8 mouse cellular contexts compared by ENCODE assay signal in the genomic region with DNA sequence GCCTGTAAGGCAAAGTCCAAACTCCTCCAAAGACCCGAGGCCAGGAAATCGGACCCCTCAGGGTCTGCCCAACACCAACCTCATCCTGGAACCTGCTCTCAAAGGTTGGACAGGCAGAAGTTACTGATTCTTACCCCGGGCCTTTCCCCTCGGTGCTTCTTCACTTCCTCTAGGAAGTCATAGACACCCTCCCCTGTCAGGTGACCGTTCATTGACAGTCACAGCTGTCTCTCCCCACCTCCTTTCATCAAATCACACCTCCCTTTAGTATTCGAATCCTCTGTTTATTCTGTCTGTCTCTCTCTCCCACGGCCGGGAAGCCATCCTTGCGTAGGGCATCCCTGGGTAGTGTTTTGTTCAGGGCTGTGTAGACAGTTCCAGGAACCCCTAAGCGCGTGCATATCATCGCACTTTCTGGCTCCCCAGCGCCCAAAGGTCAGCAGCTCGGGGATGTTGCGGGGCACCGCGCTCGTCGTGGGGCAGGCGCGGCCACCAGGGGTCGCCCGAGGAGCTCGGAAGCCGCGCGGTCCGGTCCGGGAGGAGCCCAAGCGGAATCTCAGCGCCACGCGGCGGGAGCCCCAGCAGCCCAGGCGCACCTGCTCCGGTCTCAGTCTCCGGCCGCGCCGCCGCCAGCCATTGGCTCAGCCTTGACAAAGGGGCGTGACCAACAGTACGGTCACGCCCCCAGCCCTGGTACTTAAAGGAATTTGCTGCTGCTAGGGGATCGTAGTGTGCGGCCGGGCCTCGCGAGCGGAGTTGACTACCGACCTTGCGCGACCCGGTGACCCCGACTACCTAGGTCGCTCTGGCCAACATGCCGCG. TPM values are rescaled to one million over a fixed set of nuclear protein-coding genes. Genes with fewer than 3 reads are reported as not detected.
A peak's percentile ranks its signal among the peaks of the same experiment; 100 is the strongest.
DNase-seq lines count a peak whose midpoint lies in the region; ATAC-seq and TF ChIP-seq lines count a peak whose summit lies in the region.

TSS of gene Snai1 (plus strand) at position 720 of the 822 bp plus-strand sequence.

- H3K27me3 ChIP-seq in embryonic facial prominence, embryonic 13.5 days: peaks cover 16% of the 10 kb centered on the region
- no peaks in the 10 kb centered on the region for H3K27me3 ChIP-seq in kidney, adult 2 months (replicated peaks; ENCODE audit: control insufficient read depth, insufficient read depth, low read length)
- H3K27me3 ChIP-seq in limb, embryonic 12.5 days: peaks cover 32% of the 10 kb centered on the region
- H3K27me3 ChIP-seq in midbrain, embryonic 16.5 days (ENCODE audit: control insufficient read depth, insufficient read depth, low read depth, low read length): peaks cover 36% of the 10 kb centered on the region

- H3K36me3 ChIP-seq in embryonic facial prominence, embryonic 13.5 days: peaks cover 32% of the 10 kb centered on the region
- no peaks in the 10 kb centered on the region for H3K36me3 ChIP-seq in kidney, adult 2 months (ENCODE audit: control insufficient read depth, insufficient read depth, low read length)
- H3K36me3 ChIP-seq in limb, embryonic 12.5 days: peaks cover 27% of the 10 kb centered on the region
- H3K36me3 ChIP-seq in midbrain, embryonic 16.5 days (ENCODE audit: control insufficient read depth, insufficient read depth, low read length): no peaks in the 10 kb centered on the region

- peak; percentile 71 for TF ChIP-seq CTCF in kidney, adult 2 months (conservative IDR thresholded peaks at IDR 0.05; ENCODE audit: insufficient read depth, insufficient read length, low read depth, low read length)

- peak within 1 kb of the TSS; percentile 82 for H3K4me3 ChIP-seq in embryonic facial prominence, embryonic 13.5 days
- peak within 1 kb of the TSS; percentile 45 for H3K4me3 ChIP-seq in kidney, adult 2 months (ENCODE audit: insufficient read depth, low read depth, low read length)
- peak within 1 kb of the TSS; percentile 80 for H3K4me3 ChIP-seq in limb, embryonic 12.5 days (replicated peaks)
- H3K4me3 ChIP-seq in midbrain, embryonic 16.5 days (ENCODE audit: low read depth, low read length): peak within 1 kb of the TSS; percentile 52

- H3K4me1 ChIP-seq in embryonic facial prominence, embryonic 13.5 days: peaks cover 33% of the 10 kb centered on the region
- H3K4me1 ChIP-seq in kidney, adult 2 months (ENCODE audit: control insufficient read depth, insufficient read depth, low read length): no peaks in the 10 kb centered on the region
- peaks cover 51% of the 10 kb centered on the region for H3K4me1 ChIP-seq in limb, embryonic 12.5 days (replicated peaks)
- H3K4me1 ChIP-seq in midbrain, embryonic 16.5 days (ENCODE audit: control insufficient read depth, insufficient read depth, low read length): peaks cover 12% of the 10 kb centered on the region

- peak; percentile 93 for DNase-seq in 3134 (ENCODE audit: extremely low read depth, insufficient read length, low spot score)
- peak; percentile 97 to 98 for DNase-seq in adrenal gland, postnatal 36 days
- peak; percentile 90 to 96 for DNase-seq in heart, adult 18-20 months
- DNase-seq in kidney, adult 2 months: peak; percentile 97
- DNase-seq in spleen, postnatal 10 days (ENCODE audit: low spot score in 2 of 2): peak; percentile 82 to 88

- H3K4me2 ChIP-seq in embryonic facial prominence, embryonic 13.5 days: peak within 1 kb of the TSS; percentile 89
- peak within 1 kb of the TSS; percentile 91 for H3K4me2 ChIP-seq in limb, embryonic 12.5 days
- H3K4me2 ChIP-seq in midbrain, embryonic 16.5 days (ENCODE audit: low read length): peak within 1 kb of the TSS; percentile 98

- peak; percentile 69 for TF ChIP-seq POLR2A in kidney, adult 2 months (IDR thresholded peaks at IDR 0.05; ENCODE audit: low read depth, low read length)

- H3K9ac ChIP-seq in embryonic facial prominence, embryonic 13.5 days: peak within 1 kb of the TSS; percentile 93
- peak within 1 kb of the TSS; percentile 88 for H3K9ac ChIP-seq in limb, embryonic 12.5 days (replicated peaks)
- peak within 1 kb of the TSS; percentile 60 for H3K9ac ChIP-seq in midbrain, embryonic 16.5 days (ENCODE audit: low read depth, low read length)

- H3K9me3 ChIP-seq in embryonic facial prominence, embryonic 13.5 days: no peaks in the 10 kb centered on the region
- H3K9me3 ChIP-seq in limb, embryonic 12.5 days: no peaks in the 10 kb centered on the region
- no peaks in the 10 kb centered on the region for H3K9me3 ChIP-seq in midbrain, embryonic 16.5 days (replicated peaks; ENCODE audit: control insufficient read depth, low read length, poor library complexity, severe bottlenecking)

- WGBS in embryonic facial prominence, embryonic 13.5 days: under 1% methylated on average over 58 of the region's 58 CpGs
- under 1% methylated on average over 58 of the region's 58 CpGs for WGBS in kidney, adult 2 months
- WGBS in limb, embryonic 12.5 days: 1% methylated on average over 58 of the region's 58 CpGs
- whole genome bisulfite sequencing in midbrain, embryonic 16.5 days: 1% methylated on average over 55 of the region's 58 CpGs

- peak within 1 kb of the TSS; percentile 99 for H3K27ac ChIP-seq in embryonic facial prominence, embryonic 13.5 days
- H3K27ac ChIP-seq in kidney, adult 2 months (ENCODE audit: insufficient read depth, low read depth, low read length): 0 out of 2 replicates have a peak within 1 kb of the TSS, but pooled peaks have one; percentile 14
- peak within 1 kb of the TSS; percentile 96 for H3K27ac ChIP-seq in limb, embryonic 12.5 days
- H3K27ac ChIP-seq in midbrain, embryonic 16.5 days (ENCODE audit: low read length): no peak within 1 kb of the TSS

- peak; percentile 92 for ATAC-seq in embryonic facial prominence, embryonic 13.5 days (ENCODE audit: insufficient number of reproducible peaks, insufficient read depth, low FRiP score, low TSS enrichment, low read depth)
- peak; percentile 92 for ATAC-seq in limb, embryonic 12.5 days (ENCODE audit: insufficient number of reproducible peaks, insufficient read depth, low FRiP score, low TSS enrichment, low read depth)
- peak; percentile 95 for ATAC-seq in midbrain, embryonic 16.5 days

RNA-seq across cellular contexts. Expression of gene Snai1, which starts in this region (rescaled TPM):
- total RNA-seq in adrenal gland, postnatal 36 days (2021): 10 to 100 TPM in 1 of 2 experiments, 1 to 10 TPM in 1; 5.4 to 11.2 TPM
- polyA plus RNA-seq in embryonic facial prominence, embryonic 13.5 days (2015; fragmentation: Nextera tagmentation; extraction: Ambion mirVana): 113 and 129 TPM in 2 replicates
- total RNA-seq in heart, adult 18-20 months (2021): 1 to 10 TPM; 1.2 to 2.1 TPM
- 10.4 and 13.2 TPM in 2 replicates for polyA plus RNA-seq in kidney, adult 2 months (2012; rRNA removed)
- polyA plus RNA-seq in limb, embryonic 12.5 days (2016; fragmentation: Nextera tagmentation; extraction: Ambion mirVana): 69.0 and 82.0 TPM in 2 replicates
- 3.9 and 4.7 TPM in 2 replicates for polyA plus RNA-seq in midbrain, embryonic 16.5 days (2015; fragmentation: Nextera tagmentation; extraction: Ambion mirVana)
